Mouse (Mus musculus): ENCODE data around the gene Tcaf1.

GRCm38 (mm10) chr6:42739071-42739470 is 29.2 kb upstream of the Tcaf1 start, which contains the start of gene Olfr453:
- TF ChIP-seq CTCF (IDR thresholded peaks at IDR 0.05) (no peak), POLR2A (IDR thresholded peaks at IDR 0.05; ENCODE audit: insufficient read depth, low read depth, low read length) (no peak), EP300 (IDR thresholded peaks at IDR 0.05; ENCODE audit: insufficient read depth, low read depth, low read length) (no peak)

Measured in heart, adult 2 months (tissue).